Mouse (Mus musculus) cerebellum, adult 8-10 months (tissue): ENCODE measurements around the gene Olfr654.

Experiments used
- DNase-seq: peaks from one replicate; pipeline ENCODE4 v3.0.0; 2022

Olfr654 gene

DNA sequence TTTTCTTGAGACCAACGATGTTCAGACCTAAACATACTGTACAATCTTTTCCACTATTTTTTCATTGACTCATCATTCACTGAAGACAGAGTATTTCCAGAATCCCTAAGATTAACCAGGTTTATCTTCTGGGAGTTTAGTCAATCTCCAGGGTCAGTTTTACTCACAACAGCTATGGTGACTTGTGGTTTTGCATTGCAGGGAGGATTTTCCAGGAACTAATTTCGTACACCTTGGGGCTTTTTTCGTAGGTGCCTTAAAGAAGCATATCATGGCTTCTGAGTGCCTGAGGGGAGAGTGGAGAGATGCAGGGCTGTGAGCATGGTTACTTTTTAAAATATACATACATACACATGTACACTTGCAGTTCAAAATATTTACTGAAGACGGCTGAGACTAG is at the start of gene Olfr654:
Gene Olfr654 (plus strand): TSS at position 301 of the 400 bp plus-strand sequence.
- DNase-seq = no peak

DNA sequence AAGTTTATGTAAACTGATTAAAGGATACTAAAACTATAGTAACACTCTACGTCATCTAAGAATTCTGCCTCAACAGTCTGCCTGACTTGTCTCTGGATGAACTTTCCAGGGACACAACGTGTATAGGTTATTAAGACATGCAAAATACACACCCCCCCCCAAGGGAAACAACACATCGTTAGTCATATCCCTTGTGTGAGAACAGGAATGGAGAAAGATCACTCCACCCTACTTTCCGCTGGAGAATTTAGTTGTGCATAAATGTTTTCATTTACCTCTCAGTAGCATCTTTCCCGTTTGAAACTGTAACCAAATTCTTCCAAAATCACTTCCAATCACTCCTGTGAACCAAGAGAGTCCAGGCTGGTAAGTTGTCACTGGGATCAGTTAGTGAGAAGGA is 37.0 kb upstream of the Olfr654 start, which contains the start of gene Olfr651:
Gene Olfr651 (plus strand): TSS at position 301 of the 400 bp plus-strand sequence.
- DNase-seq = no peak

GRCm38 (mm10) chr7:104552700-104553099 is 34.1 kb upstream of the Olfr654 start:
- no peak for DNase-seq

GRCm38 (mm10) chr7:104560601-104561000 is 26.2 kb upstream of the Olfr654 start, which contains the start of gene Olfr652:
Gene Olfr652, plus strand, starts transcription at chr7:104560901.
- no peak for DNase-seq

GRCm38 (mm10) chr7:104577014-104577413 is 9.8 kb upstream of the Olfr654 start, which contains the start of gene Olfr653:
Gene Olfr653, plus strand, starts transcription at chr7:104577314.
- DNase-seq = no peak

DNA sequence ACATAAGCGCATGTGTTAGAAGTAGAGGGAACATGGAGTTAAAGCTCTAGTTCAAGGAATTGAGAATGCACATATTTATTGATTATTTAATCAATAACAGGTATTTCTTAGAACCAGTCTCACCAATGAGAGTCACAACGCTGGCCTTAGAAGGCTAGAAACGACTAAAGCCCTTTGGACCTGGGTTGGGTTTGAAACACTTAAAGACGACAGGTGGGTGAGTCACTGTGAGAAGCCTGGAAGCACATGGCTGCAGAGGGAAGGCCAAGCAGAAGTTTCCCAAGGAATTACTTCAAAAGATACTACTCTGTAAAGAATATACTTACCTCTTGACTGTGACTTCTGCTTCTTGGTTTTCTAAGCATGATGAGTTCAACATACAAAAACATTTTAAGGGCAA is 6.0 kb upstream of the Olfr654 start:
- DNase-seq = no peak

GRCm38 (mm10) chr7:104581429-104581828 is 5.4 kb upstream of the Olfr654 start:
- no peak for DNase-seq

DNA sequence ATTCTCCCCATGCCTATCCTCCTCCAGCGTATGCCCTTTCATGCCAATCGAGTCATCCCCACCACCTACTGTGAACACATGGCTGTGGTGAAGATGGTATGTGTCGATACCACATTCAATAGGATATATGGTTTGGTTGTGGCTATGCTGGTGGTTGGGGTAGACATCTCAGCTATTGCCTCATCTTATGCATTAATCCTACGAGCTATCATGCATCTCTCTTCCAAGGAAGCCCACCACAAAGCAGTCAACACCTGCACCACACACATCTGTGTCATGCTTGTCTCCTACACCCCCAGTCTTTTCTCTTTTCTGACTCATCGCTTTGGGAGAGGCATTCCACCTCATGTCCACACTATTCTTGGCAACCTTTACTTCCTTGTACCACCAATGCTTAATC is 1.4 kb downstream of the Olfr654 start:
- DNase-seq = no peak

DNA sequence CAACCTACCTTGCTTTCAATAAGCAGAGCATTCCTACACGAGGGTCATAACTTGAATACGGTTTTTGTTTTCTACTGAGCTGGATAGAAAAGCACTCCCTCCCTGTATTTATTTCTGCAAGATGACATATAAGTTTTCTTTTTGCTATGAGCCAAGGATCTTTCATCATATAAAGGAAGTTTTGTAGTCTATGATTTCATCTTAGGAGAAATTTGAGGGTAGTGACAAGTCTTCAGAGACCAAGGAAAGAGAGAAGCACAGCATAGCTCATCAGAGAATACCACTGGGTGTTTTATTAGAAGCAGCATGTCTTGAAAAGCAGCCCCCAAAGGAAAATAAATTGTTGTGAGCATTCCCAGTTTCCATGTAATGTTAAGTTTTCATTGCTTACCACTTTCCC is 14.9 kb downstream of the Olfr654 start, which contains the start of gene Olfr655:
Gene Olfr655 (minus strand): TSS at position 101 of the 400 bp plus-strand sequence.
- no peak for DNase-seq

DNA sequence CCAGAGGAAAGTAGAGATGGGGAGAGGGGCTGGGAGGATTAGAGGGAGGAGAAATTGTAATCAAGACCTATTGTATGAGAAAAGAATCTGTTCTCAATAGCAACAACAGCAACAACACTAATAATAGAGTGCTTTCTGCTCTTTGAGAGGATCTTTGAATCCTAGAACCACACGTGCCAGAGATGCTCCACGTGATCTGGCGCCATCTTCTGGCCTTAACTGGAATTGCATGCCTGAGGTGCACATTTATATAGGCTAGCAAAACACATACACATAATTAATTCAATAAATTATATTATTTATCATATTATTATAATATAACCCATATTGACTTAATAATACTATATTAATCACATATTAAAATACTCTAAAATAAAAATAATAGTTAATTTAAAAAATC is 16.3 kb downstream of the Olfr654 start:
- no peak for DNase-seq

DNA sequence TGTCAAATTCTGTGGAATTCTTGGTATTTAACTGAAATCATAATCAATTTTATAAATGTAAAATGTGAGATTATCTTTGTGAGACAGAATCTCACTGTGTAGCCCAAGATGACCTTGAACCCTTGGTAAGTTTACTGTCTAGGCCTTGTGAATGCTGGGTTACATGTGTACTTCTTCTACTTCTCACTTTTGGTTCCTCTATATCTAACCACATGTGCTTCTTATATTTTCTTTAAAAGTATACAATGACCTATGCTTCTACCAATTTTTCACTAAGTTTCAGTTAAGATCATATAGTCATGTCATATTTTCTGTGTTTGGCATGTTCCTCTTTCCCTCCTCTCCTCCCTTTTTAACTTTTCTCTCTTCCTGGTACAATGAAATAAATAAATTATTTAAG is 17.9 kb downstream of the Olfr654 start:
- no peak for DNase-seq

- no peak for DNase-seq
Observed at GRCm38 (mm10) chr7:104613655-104614054, 26.8 kb downstream of the Olfr654 start, which contains the start of gene Olfr656. Gene Olfr656, plus strand, starts transcription at chr7:104613955.

DNA sequence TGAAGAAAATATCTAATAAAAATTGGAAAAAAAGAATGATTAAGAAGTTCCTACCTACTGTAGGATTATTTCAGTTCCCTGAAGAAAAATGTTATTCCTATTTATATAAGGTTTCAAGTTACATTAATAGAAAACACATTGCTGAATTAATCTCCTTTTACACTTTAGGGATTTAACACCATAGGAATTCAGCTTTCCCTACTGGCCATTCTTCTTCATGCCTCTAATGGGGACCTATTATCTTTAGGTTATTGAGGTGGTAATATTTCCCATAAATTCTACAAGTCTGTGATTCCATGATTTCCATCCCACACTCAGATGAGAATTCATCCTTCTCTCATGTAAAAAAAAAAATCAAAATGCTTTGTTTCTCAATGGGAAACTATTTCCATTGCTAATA is 37.7 kb downstream of the Olfr654 start, which contains the start of gene Olfr657:
Gene Olfr657 (plus strand): TSS at position 301 of the 400 bp plus-strand sequence.
- no peak for DNase-seq
